Mouse (Mus musculus): Measurements from ENCODE around the gene D330020A13Rik. TPM values are rescaled to one million over a fixed set of nuclear protein-coding genes. Genes with fewer than 3 reads are reported as not detected.

Gene D330020A13Rik
- polyA plus RNA-seq, 1 experiment from 2014 or later, result not detected

DNA sequence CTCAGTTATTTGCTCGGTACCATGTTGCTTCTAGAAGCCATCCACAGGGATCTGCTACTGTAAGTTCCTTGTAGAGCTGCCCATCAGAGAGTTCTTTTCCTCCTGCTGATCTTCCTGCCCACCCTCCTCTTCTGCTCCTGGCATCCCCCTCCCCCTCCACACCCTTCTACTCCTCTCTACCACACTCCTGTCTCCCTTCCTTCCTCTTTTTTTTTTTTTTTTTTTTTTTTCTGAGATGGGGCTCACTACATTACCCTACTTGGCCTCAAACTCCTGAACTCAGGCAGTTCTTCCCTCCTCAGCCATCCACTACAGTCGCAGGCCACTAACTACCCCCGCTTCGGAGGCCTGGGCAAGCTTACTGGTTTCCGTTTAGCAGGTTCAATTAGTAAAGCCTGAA is 18.3 kb downstream of the D330020A13Rik start:
- Histone ChIP-seq H3K27me3 (ENCODE audit: insufficient read depth, low read length) (no peaks in the 10 kb centered on the region), H3K36me3 (ENCODE audit: insufficient read depth) (no peaks in the 10 kb centered on the region), H3K4me2 (no peak overlapping the region), H3K9ac (no peak overlapping the region), H3K9me3 (ENCODE audit: low read depth, low read length) (no peaks in the 10 kb centered on the region), H3K4me3 (ENCODE audit: low read depth, low read length) (no peak overlapping the region), H3K4me1 (ENCODE audit: insufficient read depth) (no peaks in the 10 kb centered on the region), H3K27ac (ENCODE audit: low read depth) (no peak overlapping the region)
- 76% methylated on average over 5 of the region's 5 CpGs for WGBS
- no peak for TF ChIP-seq CTCF (IDR thresholded peaks at IDR 0.05; ENCODE audit: low read depth)
- DNase-seq (no peak), ATAC-seq (ENCODE audit: insufficient read depth) (no peak)

DNA sequence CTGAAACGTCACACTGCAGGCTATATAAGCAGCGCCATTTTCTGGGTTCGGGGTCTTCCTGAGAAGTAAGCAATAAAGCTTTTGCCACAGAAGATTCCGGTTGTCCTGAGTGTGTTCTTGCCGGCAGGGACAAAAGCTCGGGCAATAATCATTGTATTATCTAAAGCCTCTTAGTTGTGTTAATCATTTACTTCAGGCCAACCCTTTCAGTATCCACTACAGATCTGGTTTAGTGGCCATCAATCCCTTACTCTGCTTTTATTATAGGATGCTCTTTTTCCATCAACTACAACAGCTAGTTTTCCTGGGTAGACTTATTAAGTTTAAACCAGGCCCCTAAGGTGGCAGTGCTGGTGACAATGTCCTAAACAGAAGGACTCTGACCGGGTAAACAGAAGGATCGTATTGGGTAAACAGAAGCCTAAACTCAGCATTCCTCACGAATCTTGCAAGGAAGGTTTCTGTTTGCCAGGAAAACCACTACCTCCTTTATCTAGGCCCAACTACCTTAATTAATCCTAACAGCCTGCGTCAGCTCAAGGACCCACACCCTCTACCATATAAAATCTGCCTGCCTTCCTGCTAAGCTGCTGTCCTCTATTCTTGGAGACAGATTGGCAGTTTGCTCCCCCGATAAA is 24.3 kb downstream of the D330020A13Rik start:
- TF ChIP-seq CTCF (IDR thresholded peaks at IDR 0.05; ENCODE audit: low read depth), result no peak
- Histone ChIP-seq H3K4me3 (ENCODE audit: low read depth, low read length) (no peak overlapping the region), H3K27me3 (ENCODE audit: insufficient read depth, low read length) (no peaks in the 10 kb centered on the region), H3K9me3 (ENCODE audit: low read depth, low read length) (no peaks in the 10 kb centered on the region), H3K9ac (no peak overlapping the region), H3K4me1 (ENCODE audit: insufficient read depth) (no peaks in the 10 kb centered on the region), H3K27ac (ENCODE audit: low read depth) (no peak overlapping the region), H3K36me3 (ENCODE audit: insufficient read depth) (0 out of 2 replicates have a peak, but pooled peaks cover 3% of the 10 kb centered on the region), H3K4me2 (no peak overlapping the region)
- DNase-seq, result no peak
- WGBS, result 58% methylated on average over 11 of the region's 11 CpGs
- ATAC-seq (ENCODE audit: insufficient read depth), result no peak

DNA sequence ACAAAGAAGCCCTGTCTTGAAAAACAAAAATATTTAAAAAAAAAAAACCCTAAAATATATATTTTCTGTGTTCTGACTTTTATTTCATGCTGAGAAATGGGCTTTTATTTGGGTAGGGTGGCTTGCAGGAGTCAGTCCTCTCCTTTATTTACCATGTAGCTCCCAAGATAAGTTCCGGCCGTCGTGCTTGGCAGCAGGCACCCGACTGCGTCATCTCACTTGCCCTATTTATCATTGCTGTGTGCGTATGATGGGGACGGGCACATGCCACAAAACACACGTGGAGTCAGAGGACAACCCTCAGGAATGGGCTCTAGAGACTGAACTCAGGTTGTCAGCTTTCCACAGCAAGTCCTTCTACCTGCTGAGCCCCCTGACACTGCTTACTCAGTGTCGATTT is 25.0 kb downstream of the D330020A13Rik start:
- no peak overlapping the region for H3K27ac ChIP-seq (ENCODE audit: low read depth)
- WGBS, result 53% methylated on average over 9 of the region's 9 CpGs
- DNase-seq, result no peak

GRCm38 (mm10) chr6:120320369-120320768 is 26.2 kb downstream of the D330020A13Rik start:
- Histone ChIP-seq H3K27ac (ENCODE audit: low read depth) (no peak overlapping the region), H3K36me3 (ENCODE audit: insufficient read depth) (peaks cover 17% of the 10 kb centered on the region), H3K9me3 (ENCODE audit: low read depth, low read length) (no peaks in the 10 kb centered on the region), H3K27me3 (ENCODE audit: insufficient read depth, low read length) (no peaks in the 10 kb centered on the region), H3K4me1 (ENCODE audit: insufficient read depth) (no peaks in the 10 kb centered on the region), H3K9ac (no peak overlapping the region), H3K4me3 (ENCODE audit: low read depth, low read length) (no peak overlapping the region), H3K4me2 (no peak overlapping the region)
- WGBS, result 65% methylated on average over 2 of the region's 2 CpGs
- ATAC-seq (ENCODE audit: insufficient read depth) (no peak), DNase-seq (no peak)
- TF ChIP-seq CTCF (IDR thresholded peaks at IDR 0.05; ENCODE audit: low read depth), result no peak

More for the DNA sequence above, 25.0 kb downstream of the D330020A13Rik start:
- H3K27me3 ChIP-seq (ENCODE audit: insufficient read depth, low read length), result no peaks in the 10 kb centered on the region
- no peaks in the 10 kb centered on the region for H3K4me1 ChIP-seq (ENCODE audit: insufficient read depth)
- 0 out of 2 replicates have a peak, but pooled peaks cover 6% of the 10 kb centered on the region for H3K36me3 ChIP-seq (ENCODE audit: insufficient read depth)
- no peak overlapping the region for H3K4me3 ChIP-seq (ENCODE audit: low read depth, low read length)
- no peak for ATAC-seq (ENCODE audit: insufficient read depth)
- no peak for TF ChIP-seq CTCF (IDR thresholded peaks at IDR 0.05; ENCODE audit: low read depth)
- no peak overlapping the region for H3K4me2 ChIP-seq
- no peak overlapping the region for H3K9ac ChIP-seq
- no peaks in the 10 kb centered on the region for H3K9me3 ChIP-seq (ENCODE audit: low read depth, low read length)

DNA sequence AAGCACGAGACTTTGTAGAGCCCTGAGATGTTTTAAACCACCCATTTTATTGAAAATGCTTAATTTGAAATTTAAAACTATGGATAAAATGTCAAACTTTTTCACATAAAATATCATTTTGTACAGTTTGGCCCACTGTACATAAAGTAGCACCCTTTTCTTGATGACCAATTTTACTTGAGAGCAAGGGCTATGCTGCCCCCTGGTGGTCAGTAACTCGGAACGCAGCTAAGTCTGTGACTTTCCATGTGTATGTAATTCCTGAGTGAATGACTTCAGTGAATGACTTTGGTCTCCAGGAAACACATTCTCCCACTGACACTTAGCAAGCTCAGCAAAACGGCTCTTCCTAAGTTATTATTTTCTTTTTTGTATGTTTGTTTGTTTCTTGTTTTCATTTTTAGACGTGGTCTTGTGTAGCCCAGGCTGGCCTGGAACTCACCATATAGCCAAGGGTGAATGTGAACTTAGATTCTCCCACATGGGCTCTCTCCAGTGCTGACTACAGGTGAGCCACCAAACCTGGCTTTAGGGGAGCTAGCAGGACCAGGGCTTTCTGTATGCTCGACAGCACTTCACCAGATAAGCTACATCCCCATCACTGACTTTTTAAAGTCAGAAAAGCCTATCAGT is 30.2 kb downstream of the D330020A13Rik start:
- peak; percentile 93 for DNase-seq
- peak; percentile 94 for TF ChIP-seq CTCF (IDR thresholded peaks at IDR 0.05; ENCODE audit: low read depth)
- Histone ChIP-seq H3K27ac (ENCODE audit: low read depth) (no peak overlapping the region), H3K4me3 (ENCODE audit: low read depth, low read length) (no peak overlapping the region), H3K36me3 (ENCODE audit: insufficient read depth) (peaks cover 27% of the 10 kb centered on the region), H3K9me3 (ENCODE audit: low read depth, low read length) (no peaks in the 10 kb centered on the region), H3K4me2 (no peak overlapping the region), H3K9ac (no peak overlapping the region), H3K4me1 (ENCODE audit: insufficient read depth) (no peaks in the 10 kb centered on the region), H3K27me3 (ENCODE audit: insufficient read depth, low read length) (no peaks in the 10 kb centered on the region)
- no peak for ATAC-seq (ENCODE audit: insufficient read depth)
- 28% methylated on average over 6 of the region's 6 CpGs for WGBS

- ATAC-seq (ENCODE audit: insufficient read depth) (no peak), DNase-seq (no peak)
These were observed 38.2 kb downstream of the D330020A13Rik start for GRCm38 (mm10) chr6:120332351-120332750.

DNA sequence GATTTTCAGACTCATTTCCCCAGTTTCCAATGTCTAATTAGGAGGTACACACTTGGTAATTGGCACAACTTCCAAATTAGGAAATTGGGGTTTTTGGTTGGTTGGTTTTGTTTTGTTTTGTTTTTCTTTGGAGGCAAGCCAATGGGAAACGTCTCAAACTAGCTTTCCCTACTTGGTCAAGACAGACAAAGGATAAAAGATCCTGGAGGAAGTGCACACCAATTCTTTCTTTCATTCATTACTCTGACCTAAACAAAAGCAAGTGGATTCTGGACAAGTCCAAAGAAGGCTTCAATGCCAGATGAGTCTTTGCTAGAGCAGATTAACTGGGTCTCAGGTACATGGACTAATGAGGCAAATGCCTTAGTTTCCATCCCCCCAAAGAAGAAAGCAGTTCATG is 49.8 kb downstream of the D330020A13Rik start:
- H3K36me3 ChIP-seq (ENCODE audit: insufficient read depth), result peaks cover 87% of the 10 kb centered on the region
- no peaks in the 10 kb centered on the region for H3K9me3 ChIP-seq (ENCODE audit: low read depth, low read length)
- no peaks in the 10 kb centered on the region for H3K27me3 ChIP-seq (ENCODE audit: insufficient read depth, low read length)
- H3K4me3 ChIP-seq (ENCODE audit: low read depth, low read length), result no peak overlapping the region
- no peak for TF ChIP-seq CTCF (IDR thresholded peaks at IDR 0.05; ENCODE audit: low read depth)
- no peaks in the 10 kb centered on the region for H3K4me1 ChIP-seq (ENCODE audit: insufficient read depth)
- DNase-seq, result no peak
- H3K9ac ChIP-seq, result no peak overlapping the region
- no peak for ATAC-seq (ENCODE audit: insufficient read depth)
- H3K27ac ChIP-seq (ENCODE audit: low read depth), result no peak overlapping the region
- H3K4me2 ChIP-seq, result no peak overlapping the region
- 43% methylated on average over 1 of the region's 1 CpGs for WGBS

More at GRCm38 (mm10) chr6:120332351-120332750, 38.2 kb downstream of the D330020A13Rik start:
- Histone ChIP-seq H3K27me3 (ENCODE audit: insufficient read depth, low read length) (no peaks in the 10 kb centered on the region), H3K4me3 (ENCODE audit: low read depth, low read length) (no peak overlapping the region), H3K27ac (ENCODE audit: low read depth) (no peak overlapping the region), H3K4me2 (no peak overlapping the region), H3K4me1 (ENCODE audit: insufficient read depth) (no peaks in the 10 kb centered on the region), H3K9ac (no peak overlapping the region), H3K9me3 (ENCODE audit: low read depth, low read length) (no peaks in the 10 kb centered on the region), H3K36me3 (ENCODE audit: insufficient read depth) (peaks cover 82% of the 10 kb centered on the region)
- TF ChIP-seq CTCF (IDR thresholded peaks at IDR 0.05; ENCODE audit: low read depth), result no peak
- 74% methylated on average over 2 of the region's 2 CpGs for WGBS

Other genes with a start within 250 kb of the D330020A13Rik start
- gene Ninj2, start 201.0 kb upstream of the D330020A13Rik start, polyA plus RNA-seq (2014; fragmentation: Nextera tagmentation; extraction: Ambion mirVana), result 0.30 and 0.39 TPM in 2 replicates
- 0.08 and 0.09 TPM in 2 replicates for gene B4galnt3, start 195 bp downstream of the D330020A13Rik start, polyA plus RNA-seq (2014; fragmentation: Nextera tagmentation; extraction: Ambion mirVana)
- gene Kdm5a, start 69.8 kb downstream of the D330020A13Rik start, polyA plus RNA-seq (2014; fragmentation: Nextera tagmentation; extraction: Ambion mirVana), result 46.3 and 52.2 TPM in 2 replicates
- gene Ccdc77, start 70.0 kb downstream of the D330020A13Rik start, polyA plus RNA-seq (2014; fragmentation: Nextera tagmentation; extraction: Ambion mirVana), result 24.8 and 26.5 TPM in 2 replicates
- gene Il17ra, start 168.9 kb downstream of the D330020A13Rik start, polyA plus RNA-seq (2014; fragmentation: Nextera tagmentation; extraction: Ambion mirVana), result 3.1 and 3.3 TPM in 2 replicates
- 0.14 and 0.17 TPM in 2 replicates for gene Tmem121b, start 199.4 kb downstream of the D330020A13Rik start, polyA plus RNA-seq (2014; fragmentation: Nextera tagmentation; extraction: Ambion mirVana)
- 13.9 and 15.6 TPM in 2 replicates for gene Hdhd5, start 237.0 kb downstream of the D330020A13Rik start, polyA plus RNA-seq (2014; fragmentation: Nextera tagmentation; extraction: Ambion mirVana)